Mouse (Mus musculus): ENCODE measurements around the gene Galc.

Galc gene

DNA sequence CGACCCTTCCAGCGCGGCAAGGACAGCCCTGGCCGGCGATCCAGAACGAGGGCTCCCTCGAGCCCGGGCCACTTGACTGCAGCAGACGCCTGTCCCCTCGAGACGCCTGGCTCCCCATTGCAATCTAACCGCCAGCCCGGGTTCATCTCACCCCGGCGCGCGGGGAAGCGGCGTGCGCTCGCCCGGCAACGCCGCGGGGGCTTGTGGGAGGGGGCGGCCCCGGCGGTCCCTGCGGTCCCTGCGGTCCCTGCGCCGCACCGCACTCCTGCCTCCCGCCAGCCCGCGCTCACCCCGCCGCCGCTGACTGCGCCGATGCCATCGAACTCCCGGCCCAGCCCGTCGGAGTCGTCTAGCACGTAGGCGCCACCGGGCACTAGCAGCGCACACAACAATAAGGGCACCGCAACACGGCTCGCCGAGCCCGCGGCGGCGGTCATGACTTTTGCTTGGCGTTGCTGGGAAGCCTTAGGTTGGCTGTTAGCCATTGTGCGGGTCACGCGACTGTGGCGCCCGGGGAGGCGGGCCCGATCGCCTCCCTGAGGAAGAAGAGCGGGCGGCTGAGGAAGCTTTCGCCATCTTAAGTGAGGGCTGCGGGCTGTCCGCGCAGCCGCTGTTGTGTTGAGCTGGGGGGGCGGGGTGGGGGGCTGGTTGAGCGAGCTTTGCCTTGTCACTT is at the start of gene Galc:
Gene Galc, minus strand, starts transcription at position 615 of the 673 bp plus-strand sequence.
- DNase-seq = peak; percentile 94

DNA sequence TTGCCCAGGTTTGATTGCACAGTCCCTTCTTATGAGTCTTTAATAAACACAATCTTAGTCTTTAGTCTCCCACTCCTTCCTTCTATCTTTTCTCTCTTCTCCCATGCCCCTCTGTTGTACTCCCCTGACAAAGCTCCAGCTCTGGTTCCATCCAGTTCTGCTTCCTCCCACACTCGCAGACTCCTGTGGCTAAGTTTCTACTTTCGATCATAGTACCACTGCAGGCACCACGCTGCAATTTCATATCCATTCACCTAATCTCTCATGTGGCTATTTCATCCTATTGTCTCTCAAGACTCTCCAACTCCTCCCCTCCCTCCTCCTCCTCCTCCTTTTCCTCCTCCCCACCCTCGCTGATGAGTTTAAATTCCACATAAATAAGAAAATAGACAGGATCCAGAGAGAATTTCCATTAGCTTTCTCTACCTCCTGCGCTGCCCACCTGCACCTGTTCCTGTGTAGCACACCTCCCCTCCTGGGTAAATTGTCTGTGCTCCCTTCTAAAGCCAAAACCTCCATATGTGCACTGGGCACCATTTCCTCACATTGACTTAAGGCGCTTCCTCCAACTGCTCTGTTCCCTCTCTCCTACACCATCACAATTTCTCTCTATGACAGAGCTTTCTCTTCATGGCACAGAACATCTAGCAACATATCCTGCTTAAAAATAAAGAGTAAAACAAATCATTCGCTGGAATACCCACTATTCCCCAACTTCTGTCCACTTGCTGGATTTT is 48.1 kb upstream of the Galc start:
- peak; percentile 70 to 80 for DNase-seq

GRCm38 (mm10) chr12:98303013-98303412 is 43.8 kb upstream of the Galc start:
- DNase-seq = no peak

DNA sequence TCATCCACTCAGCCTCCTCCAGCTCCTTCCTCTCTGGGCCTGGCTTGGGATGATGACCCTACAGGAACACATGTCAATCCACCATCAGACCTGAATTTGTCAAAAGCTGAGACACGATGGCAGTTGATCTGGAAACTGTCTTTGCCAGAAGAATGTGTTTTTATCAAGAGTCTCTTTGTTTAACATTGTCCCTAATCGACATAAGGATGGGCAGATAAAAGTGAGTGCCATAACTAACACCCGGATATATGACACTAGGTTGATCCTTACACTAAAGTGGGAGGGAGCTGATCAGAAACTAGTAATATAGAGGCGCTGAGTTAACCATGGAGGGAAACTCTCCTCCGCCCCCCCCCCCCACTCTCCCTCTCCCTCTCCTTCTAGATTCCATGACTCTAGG is 42.7 kb upstream of the Galc start:
- no peak for DNase-seq

DNA sequence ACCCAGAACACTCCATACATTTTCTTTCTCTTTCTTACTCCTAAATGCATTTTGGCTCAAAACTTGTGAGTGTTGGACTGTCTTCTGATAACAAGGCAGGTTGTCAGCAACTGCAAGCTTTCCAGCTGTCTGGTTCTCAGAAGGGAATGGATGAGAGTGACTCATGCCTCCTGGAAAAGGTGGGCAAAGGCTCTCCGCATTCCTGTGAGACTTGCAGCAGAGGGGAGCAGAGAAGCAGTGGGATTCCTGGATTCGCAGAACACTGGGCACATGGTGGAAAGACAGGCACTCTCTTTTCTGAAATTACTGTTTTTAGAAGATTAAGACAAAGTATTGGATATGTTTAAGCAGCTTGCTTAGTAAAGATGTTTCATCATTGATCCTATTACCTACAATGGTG is 35.0 kb upstream of the Galc start:
- DNase-seq = no peak

DNA sequence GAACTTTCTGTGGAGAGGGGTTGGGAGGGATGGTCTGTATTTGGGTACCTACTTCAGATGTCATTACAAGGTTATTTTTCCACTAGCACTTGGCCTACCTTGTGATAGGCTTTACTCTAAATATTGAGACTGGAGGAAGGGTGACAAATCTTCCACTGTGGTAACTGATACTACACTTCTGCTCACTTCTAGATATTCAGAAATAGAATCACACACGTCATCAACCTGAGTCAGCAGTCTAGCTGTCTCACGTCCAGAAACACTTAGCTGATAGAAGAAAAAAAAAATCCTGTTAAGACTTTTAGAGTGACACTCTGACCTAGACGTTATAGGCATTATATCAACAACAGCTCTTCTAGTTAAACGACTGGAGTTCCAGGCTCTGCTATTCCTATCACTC is 33.0 kb upstream of the Galc start:
- DNase-seq = no peak

GRCm38 (mm10) chr12:98290475-98290874 is 31.2 kb upstream of the Galc start:
- no peak for DNase-seq

DNA sequence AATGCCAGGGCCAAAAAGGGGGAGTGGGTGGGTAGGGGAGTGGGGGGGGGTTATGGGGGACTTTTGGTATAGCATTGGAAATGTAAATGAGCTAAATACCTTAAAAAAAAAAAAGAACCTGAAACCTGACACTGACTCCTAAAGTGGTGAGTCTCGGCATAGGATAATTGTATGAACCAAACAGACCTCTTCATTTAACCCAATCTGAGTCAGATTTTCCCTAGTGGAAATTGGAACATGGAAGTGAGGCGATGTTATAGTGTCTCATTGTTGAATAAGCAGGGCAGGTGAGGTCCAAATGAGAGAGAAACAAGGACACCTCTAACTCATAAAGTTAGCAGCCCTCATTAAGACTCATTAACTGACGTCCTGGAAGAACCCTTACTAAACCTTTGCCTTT is 25.2 kb upstream of the Galc start:
- no peak for DNase-seq

DNA sequence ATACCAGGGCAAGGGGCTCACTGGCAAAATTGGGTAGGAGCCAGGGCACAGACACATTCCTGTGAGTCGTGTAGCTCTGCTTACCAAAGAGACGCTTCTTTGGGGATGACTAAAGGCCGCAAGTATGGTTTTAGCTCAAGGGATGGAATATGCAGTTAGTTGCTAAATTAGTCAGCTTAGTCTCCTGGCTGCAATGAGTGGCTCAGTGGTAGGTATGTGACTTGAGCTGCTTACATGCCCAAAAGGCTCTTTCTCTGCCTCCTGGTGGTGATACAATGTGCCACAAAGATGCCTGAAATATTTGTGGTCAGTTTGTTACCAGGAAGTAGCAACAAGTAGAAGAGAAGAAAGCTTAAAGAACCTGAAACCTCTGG is 24.2 kb upstream of the Galc start:
- DNase-seq = no peak

GRCm38 (mm10) chr12:98282776-98283486 is 23.7 kb upstream of the Galc start:
- no peak for DNase-seq

- no peak for DNase-seq
These were observed 21.7 kb upstream of the Galc start for GRCm38 (mm10) chr12:98280996-98281395.

DNA sequence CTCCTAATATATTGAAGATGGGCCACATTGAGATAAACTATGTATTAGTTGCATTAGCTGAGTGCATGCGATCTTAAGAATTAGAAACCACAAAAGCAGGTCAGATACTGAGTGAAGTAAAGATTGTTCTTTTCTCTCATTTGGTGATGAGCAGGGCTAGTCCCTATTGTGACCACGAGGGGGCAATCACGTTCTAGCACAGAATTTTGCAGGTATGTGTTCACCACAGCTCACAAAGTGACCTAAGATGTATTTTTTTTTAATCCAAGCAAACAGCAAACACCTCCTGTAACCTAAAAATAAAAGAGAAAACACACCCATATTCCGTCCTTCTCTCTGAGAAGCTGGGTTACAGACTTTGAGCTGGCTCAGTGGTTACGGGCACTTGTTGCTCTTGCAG is 21.3 kb upstream of the Galc start:
- peak; percentile 80 to 88 for DNase-seq

DNA sequence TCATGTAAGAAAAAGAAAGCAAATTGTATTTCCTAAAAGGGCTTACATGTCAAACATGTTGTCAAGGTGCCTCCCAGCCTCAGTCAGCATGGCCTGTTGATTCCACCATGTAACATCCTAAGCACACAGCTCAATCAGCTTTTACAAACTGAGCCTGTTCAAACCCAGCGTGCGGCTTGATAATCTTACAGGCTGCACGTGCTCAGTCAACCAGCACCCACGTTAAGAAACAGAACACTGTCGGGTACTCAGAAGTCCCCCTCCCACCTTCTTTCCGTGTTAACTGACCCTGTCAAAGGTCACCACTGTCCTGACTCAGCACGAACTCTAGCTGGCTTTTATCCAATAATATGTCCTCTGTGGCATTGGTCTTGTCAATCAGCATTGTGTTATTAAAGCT is 13.2 kb upstream of the Galc start:
- DNase-seq = no peak

- DNase-seq = no peak
These were observed 11.7 kb upstream of the Galc start for GRCm38 (mm10) chr12:98270810-98271566.

DNA sequence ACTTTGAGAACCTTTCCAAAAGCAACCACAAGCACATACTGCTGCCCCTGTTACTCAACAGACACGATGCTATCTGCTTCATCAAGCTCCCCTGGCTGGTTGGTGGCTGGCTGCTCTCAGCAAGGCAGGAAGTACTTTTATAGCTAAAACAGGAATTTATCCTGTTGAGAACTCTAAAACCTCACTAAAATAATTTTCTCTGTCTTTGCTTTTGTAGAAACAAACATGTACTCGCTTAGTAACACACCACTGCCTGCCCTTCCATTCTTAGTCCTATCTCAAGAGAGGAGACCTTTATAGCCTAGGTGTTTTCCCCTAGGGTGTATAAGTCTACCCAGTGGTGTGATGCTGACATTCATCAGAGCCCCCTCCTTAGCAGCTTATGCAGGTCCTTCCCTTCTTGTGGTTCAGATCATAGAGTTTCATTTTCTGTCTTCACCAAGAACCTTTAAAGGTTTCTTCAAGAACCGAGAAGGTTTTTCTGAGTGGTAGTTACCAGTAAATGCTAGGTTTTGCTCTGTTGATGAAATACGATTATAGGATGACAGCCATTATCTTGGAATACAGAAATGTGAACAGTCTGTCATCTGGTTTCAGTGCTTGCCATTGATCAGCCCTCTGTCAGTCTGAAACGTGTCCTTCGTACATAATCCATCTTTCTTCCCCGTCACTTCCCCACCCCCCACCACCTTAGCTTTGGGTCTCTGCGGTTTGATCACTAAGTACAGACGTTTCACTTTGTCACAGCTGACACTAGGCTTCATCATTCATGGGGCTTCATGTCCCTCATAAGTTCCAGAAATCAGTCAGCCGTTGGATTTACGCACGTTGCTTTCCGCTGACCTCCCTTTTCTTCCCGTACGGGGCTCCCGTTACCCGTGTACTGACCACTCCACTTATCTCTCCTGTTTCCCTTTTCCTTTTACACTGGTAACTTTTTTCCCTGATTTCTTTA is 10.8 kb upstream of the Galc start:
- no peak for DNase-seq

DNA sequence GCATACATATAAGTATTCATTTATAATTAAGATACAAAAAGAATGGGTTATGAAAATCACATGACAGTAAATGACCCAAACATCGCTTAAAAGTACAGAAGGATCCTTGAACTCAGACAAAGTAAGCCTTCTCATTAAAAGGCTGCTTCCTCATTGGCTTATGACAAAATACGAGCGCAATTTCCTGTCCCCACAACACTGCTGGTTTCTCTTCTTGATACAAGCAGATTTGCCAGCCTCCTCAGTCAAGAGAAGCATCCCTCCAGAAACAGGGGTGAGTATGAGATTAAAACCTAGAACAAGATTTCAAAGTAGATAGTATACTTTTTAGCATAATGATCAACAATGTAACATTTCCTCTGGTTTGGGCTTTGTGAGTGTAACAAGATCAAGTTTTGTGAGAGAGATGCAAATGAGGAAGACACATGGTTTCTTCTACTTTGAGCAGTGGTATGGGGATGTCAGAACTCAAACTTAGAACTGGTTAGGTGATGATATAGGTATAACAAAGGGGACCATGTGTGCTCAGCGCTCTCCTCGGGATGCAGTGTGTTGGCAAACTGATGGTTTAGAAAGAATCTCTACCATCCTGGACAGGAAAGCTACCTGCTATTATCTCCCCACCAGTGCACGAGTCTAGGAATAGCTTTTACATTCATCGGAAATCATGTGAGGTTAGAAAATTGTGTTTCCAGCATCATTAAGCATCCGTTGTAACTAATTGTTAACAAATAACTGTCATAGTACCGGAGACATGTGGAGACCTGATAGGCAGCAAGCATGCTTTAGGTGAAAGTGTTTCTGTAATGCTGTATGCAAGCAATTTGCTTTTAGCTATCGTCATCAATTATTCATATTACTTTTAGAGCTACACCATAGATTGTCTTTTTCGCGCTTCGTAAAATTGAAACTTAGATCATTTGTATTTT is 9.4 kb upstream of the Galc start, which contains the start of gene Gpr65:
Gene Gpr65, plus strand, starts transcription at position 195 of the 929 bp plus-strand sequence.
- no peak for DNase-seq

DNA sequence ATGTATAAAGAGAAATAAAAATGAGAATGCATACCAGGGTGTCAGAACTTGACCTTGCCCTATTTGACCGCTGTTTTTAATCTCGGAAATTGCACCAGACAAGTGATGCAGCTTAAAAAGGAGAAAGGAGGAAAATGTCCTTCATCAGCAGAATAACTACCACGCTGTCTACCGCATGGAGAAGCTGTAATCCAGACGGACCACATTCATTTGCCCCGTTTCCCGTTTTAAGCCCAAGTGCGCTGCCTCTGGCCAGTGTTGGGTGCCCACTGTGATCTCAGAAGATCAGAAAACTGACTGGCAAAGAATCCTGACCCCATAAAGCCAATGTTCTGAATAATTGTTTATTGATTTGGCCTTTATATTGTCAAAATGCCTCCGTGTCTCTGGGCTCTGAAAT is 6.4 kb upstream of the Galc start:
- no peak for DNase-seq

DNA sequence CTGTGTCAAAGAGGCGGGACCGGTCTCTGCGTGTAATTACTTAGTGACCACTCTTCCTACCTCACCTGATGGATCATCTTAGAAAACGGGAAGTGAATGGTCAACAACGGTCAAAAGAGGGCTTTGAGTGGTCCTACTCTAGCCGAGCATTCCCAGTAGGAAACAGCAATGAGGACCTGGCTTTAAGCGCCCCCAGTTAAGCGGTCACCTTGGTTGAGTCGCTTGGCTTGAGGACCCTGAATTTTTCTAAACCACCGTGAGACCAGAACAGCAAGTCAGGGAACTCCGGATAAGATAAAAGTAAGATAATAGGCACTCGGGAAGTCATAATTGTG is 226 bp upstream of the Galc start:
- DNase-seq = no peak

DNA sequence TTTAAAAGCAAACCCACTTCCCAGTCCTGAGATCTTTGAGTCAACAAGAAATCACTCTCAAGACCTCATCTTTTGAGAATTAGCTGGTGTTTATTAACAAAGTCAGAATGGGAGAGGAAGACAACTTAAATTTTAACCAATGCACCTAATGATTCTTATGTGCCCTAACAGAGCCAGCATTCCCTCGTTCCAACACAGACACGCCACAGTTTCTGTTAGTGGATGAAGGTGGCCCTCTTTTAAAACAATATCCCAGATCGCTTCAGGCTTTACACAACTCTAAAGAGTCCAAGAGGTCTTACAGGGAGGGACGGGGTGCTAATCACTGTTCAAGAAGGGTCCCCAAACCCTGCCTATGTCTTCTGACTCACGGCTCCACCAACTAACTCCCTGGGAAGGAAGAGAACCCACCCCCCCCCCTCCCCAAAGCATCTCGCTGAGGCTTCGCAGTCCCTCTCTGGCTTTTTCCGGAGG is 851 bp downstream of the Galc start:
- DNase-seq = no peak

DNA sequence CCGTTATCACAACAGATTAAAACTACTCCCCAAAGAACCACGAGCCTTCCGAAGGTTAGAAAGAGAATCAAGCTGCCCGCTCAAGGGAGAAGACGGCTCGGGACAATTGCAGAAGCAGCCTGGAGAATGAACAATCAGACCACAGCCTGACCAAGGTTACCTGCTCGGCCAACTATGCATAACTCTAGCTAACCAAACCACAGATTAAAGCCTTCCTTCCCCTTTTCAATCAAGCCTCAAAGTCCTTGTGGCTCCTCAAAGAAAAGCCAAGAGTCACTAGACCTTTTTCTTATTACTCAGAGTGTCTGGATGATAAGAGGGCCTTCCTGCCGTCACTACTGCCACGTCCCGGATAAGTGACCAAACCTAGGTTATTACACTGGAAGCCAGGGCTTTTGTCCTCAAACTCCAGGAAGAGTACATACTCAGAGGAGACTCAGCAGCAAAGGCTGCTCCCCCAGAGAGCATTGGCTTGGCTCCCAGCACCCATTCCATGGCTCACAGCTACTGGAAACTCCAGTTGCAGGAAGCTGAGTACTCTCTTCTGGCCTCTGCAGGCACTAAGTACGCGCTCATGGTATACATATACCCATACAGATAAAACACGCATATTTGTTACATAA is 3.8 kb downstream of the Galc start:
- no peak for DNase-seq

Data from cerebellum, postnatal 25 days (tissue).